Mouse (Mus musculus): ENCODE results near the gene St7l.
A peak's percentile ranks its signal among the peaks of the same experiment; 100 is the strongest.

Gene St7l

DNA sequence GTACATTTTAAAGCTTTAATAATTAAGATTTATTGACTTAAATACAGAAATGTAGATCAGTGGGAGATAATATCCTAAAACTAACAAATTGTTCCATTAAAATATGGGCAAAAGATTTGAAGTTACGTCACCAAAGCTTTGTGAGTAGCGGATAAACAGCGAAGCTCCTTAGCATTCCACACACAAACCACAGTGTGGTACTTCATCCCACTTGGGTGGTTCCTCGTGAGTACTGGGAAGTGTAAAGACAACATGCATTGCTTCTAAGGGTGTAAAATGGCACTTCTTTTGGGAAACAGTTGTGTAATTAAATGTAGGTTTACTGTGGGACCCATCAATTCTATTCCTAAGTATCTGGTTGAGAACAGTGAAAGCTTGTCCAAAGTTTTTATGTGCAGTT lies 37.3 kb downstream of the St7l start:
- DNase-seq (ENCODE audit: low read depth, low spot score): no peak

DNA sequence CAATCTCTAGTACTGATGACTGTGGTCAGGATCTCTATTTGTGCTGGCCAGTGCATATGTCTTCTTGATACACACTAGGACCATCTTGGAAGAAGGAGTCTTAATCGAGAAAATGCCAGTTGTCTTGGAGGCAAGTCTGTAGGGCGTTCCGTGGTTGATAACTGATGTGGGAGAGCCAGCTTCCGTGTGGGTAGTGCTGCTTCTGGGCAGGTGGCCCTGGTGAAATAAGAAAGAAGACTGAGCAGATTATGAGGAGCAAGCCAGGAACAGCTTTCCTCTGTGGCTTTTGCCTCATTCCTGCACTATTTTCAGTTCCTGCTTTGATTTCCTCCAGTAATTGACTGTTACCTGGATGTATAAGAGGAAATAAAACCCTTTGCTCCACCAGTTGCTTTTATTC lies 41.6 kb downstream of the St7l start:
- DNase-seq (ENCODE audit: low read depth, low spot score): no peak

- DNase-seq (ENCODE audit: low read depth, low spot score): no peak
Observed at GRCm38 (mm10) chr3:104906007-104906406, 42.2 kb downstream of the St7l start.

DNA sequence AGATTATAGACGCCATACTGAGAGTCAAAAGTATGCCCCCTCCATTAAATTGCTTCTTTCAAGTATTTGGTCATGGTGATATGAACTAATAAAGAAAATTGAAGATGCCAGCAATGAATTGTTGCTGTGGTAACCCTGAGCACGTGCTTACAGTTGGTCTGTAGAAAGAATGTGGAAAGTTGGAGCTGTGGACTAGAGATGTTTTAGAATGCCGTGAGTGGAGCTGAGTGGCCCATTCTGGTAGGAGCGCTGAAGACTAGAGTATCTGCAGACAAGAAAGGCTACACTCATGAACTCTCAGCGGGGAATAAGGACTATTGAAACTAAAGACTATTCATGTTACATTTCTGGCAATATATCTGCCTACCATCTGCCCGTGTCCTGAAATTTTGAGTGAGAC lies 45.4 kb downstream of the St7l start:
- DNase-seq (ENCODE audit: low read depth, low spot score): no peak

DNA sequence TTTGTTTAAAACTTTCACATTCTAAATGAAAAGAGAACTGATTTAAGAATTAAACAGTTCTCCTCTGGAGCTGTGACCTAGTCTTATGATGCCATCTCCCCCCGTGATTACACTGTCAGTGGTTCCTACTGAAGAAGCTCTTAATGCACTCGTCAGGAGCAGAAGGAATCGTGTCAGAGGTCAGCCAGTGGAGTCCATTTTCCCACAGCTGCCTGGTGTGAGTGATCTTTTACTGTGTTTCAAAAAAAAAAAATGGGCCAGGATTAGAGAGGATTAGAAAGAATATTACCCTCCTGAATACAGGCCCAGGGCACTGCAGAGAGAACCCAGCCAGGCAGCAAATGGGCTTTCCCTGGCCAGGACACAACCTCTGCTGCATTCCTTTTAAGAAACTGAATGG lies 51.2 kb downstream of the St7l start:
- no peak for DNase-seq (ENCODE audit: low read depth, low spot score)

DNA sequence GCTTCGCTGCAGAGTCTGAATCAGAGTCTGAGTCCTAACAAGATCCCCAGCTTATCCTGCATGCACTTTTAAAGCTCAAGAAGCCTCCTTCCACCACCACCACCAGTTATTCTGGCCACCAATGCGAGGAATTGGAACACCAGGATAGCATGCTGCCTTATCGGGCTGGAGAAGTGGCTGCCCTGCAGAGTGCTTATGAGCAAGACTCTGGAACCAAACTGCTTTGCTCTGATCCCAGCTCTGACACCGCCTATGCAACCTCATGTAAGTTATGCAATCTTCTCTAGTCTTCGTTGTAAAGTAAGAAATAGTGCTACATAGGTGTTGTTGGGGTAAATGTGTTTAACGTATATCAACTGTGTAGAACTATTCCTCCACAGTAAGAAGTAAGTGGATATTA lies 65.6 kb downstream of the St7l start:
- DNase-seq (ENCODE audit: low read depth, low spot score): no peak

- no peak for DNase-seq (ENCODE audit: low read depth, low spot score)
Observed at GRCm38 (mm10) chr3:104937728-104938305, 74.0 kb downstream of the St7l start.

DNA sequence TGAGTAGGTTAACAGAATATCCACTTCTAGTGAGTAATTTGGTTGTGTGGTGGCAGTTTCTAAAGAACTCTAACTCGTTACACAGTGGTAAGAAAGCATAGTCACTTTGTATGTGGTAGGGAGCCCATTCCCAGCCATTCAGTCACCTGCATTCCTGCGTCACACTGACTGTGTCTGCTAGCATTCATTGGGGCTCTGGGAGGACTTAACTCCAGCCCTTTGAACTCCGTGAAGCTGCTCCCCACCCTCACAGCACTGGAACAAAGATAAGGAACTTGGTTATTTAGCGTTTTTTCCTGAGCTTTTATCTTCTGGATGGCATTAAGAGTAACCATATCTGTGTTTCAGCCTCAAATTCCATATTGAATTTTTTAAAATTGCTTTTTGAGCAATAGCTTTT lies 74.5 kb downstream of the St7l start:
- DNase-seq (ENCODE audit: low read depth, low spot score): no peak

DNA sequence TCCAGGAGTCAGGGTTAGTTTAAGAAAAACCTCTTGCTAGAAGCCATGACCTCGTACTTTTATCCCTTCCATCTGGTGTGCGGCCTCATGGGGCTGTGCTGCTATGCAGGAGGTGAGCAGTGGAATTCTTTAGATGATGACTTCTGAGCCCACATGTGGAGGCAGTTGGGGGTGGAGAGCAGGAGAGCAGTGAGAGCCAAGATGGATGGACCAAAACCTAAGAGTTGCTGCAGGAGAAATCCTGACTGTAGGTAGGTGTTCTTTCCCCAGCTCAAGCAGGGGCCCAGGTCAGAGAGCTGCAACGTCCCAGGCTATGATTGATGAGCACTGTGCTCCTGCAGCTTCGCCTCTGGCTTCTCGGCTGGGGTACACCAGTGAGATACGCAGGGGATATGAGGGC lies 76.9 kb downstream of the St7l start:
- DNase-seq (ENCODE audit: low read depth, low spot score): peak; percentile 64

DNA sequence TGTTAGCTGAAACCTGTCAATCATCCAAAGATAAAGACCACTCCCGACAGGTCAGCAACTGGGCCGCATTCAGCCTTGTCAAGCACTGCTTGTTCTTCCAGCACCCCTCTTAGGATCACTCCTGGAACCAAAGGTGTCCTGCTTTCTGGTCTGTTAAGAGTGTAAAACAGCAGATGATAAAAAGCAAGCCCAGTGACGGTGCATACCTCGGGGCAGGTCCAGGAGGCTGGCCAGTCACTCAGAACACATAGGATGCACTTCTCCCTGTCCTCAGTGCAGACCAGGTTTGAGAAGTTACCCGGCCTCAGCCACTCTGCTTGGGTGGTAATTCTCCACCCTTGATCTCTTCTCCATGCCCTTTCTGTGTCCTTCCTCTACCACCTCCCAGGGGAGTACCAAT lies 78.9 kb downstream of the St7l start:
- DNase-seq (ENCODE audit: low read depth, low spot score): no peak

- peak; percentile 70 for DNase-seq (ENCODE audit: low read depth, low spot score)
Observed at GRCm38 (mm10) chr3:104943333-104943732, 79.5 kb downstream of the St7l start.

GRCm38 (mm10) chr3:104944894-104945293 lies 81.1 kb downstream of the St7l start:
- no peak for DNase-seq (ENCODE audit: low read depth, low spot score)

- no peak for DNase-seq (ENCODE audit: low read depth, low spot score)
Observed at GRCm38 (mm10) chr3:104950926-104951325, 87.1 kb downstream of the St7l start.

- DNase-seq (ENCODE audit: low read depth, low spot score): no peak
Observed at GRCm38 (mm10) chr3:104952891-104953670, 89.3 kb downstream of the St7l start.

- no peak for DNase-seq (ENCODE audit: low read depth, low spot score)
Observed at GRCm38 (mm10) chr3:104954137-104954536, 90.3 kb downstream of the St7l start.

- DNase-seq (ENCODE audit: low read depth, low spot score): no peak
Observed at GRCm38 (mm10) chr3:104954551-104954950, 90.7 kb downstream of the St7l start.

- DNase-seq (ENCODE audit: low read depth, low spot score): no peak
Observed at GRCm38 (mm10) chr3:104956131-104956581, 92.4 kb downstream of the St7l start.

DNA sequence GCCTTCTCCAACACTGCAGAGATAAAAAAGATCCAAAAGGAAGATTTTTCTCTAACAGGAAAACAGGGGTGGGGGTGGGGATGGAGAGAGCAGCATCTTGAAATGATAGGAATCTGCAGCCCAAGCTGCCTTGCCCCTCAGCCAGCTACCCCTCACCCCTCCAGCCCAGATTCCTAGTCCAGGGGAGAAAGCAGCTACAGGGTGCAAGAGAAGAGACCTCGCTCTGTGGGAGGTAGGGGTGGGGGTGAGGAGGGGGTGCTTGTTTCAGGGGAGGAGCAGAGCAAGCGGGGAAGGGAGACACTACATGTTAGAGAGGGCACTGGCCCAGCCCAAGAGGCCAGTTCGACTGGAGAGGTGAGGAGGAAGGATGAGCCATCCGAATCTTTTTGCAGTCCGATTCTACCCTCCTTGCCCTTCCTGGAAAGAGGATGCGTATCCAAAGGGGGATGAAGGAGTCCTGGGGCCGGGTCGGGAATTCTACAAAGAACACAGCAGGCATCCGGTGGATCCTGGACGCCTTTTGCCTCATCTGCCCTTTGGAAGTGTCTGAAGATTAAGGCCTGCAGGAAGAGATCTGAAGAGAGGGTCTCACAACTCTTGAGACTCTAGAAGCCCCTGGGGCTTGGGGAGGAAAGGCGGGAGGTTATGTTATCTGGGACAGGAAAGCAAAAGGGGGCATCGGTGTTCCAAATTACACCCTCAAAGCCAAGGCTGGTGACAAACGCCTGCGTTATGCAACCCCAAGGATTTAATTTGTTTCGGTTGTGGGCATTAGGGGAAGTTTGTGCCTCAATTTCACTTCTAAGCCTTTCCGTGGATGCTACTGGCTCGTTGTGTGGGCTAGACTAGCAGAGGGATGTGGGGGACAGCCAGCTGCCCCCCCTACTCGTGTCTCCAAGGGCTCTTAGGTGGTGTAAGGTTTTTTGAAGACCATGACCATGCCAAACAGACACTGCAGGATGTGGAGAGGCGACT lies 96.5 kb downstream of the St7l start:
- no peak for DNase-seq (ENCODE audit: low read depth, low spot score)

DNA sequence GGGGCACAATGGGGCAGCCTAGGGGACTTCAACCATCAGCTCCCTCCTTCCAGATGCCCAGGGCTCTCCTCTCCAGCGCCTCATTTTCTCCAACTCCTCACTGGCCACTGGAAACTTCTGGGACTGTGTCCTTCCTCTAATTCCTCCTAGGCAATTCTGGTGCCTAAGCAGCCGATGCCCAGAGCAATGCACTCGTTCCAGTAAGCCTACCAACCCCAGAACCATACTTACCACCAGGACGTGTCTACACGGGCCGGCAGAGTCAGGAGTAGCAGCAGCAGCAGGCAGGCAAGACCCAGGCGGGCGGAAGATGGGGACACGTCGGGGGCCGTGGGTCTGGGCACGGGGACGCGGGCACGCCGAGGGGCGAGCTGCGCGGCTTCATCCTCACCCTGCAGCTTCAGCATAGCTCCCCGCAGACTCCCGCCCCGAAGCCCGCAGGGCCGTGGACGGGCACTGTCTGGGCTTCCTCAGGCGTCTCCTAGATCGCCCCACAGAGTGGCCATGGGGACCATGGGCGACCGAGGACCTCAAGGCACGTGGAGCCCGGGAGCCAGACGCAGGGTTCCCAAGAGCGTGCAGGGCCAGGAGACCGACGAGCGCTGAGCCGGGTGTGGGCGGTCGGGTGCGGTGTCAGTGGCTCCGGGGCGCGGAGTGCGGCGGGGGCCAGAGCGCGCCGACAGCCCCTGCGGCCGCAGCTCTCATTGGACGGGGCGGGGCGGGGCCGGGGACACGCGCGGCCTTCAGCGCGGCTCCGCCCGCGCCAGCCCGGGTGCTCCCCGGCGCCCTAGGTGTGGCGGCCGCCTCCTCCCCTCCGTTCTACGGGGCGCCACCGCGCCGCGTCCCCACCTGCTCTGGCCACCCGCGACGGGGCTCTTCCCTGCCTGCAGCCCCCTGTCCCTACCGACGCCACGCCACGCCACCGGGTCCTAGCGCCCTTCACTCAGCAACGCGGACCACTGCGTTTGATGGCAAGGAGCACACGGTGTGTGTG lies 97.6 kb downstream of the St7l start, which contains the start of gene Wnt2b:
TSS of gene Wnt2b (minus strand) at position 856 of the 994 bp plus-strand sequence.
- DNase-seq (ENCODE audit: low read depth, low spot score): no peak

GRCm38 (mm10) chr3:104962141-104962611 lies 98.4 kb downstream of the St7l start:
- DNase-seq (ENCODE audit: low read depth, low spot score): no peak

GRCm38 (mm10) chr3:104962866-104963265 lies 99.1 kb downstream of the St7l start:
- DNase-seq (ENCODE audit: low read depth, low spot score): no peak

Data from forelimb bud, embryonic 11.5 days (tissue).